Mouse (Mus musculus) liver, embryonic 12.5 days (tissue): Measurements from ENCODE around the gene Ccne1. TPM values are rescaled to one million over a fixed set of nuclear protein-coding genes. Genes with fewer than 3 reads are reported as not detected.

Experiments used
- polyA plus RNA-seq: library from polyadenylated mRNA; unstranded; fragments of >200 nt; fragmentation: Nextera tagmentation; extraction: Ambion mirVana; gene quantifications from 2 replicates; pipeline ENCODE4 v1.2.1, GENCODE M21; 2016

Ccne1 gene
- polyA plus RNA-seq, 1 experiment from 2014 or later, result 150 TPM

Other genes with a start within 250 kb of the Ccne1 start
- 26.1 and 28.2 TPM in 2 replicates for gene Uri1, start 84.0 kb downstream of the Ccne1 start, polyA plus RNA-seq
- gene 1600014C10Rik, start 75.7 kb upstream of the Ccne1 start, polyA plus RNA-seq, result 7.0 and 7.5 TPM in 2 replicates
- gene Plekhf1, start 120.5 kb upstream of the Ccne1 start, polyA plus RNA-seq, result 0.45 and 0.55 TPM in 2 replicates
- gene Pop4, start 163.9 kb upstream of the Ccne1 start, polyA plus RNA-seq, result 24.5 and 27.9 TPM in 2 replicates